Mouse (Mus musculus): ENCODE measurements around the gene Eqtn. TPM values are rescaled to one million over a fixed set of nuclear protein-coding genes. Genes with fewer than 3 reads are reported as not detected.

Gene Eqtn
- total RNA-seq (2023), result under 1 TPM; 0.31 to 0.35 TPM

DNA sequence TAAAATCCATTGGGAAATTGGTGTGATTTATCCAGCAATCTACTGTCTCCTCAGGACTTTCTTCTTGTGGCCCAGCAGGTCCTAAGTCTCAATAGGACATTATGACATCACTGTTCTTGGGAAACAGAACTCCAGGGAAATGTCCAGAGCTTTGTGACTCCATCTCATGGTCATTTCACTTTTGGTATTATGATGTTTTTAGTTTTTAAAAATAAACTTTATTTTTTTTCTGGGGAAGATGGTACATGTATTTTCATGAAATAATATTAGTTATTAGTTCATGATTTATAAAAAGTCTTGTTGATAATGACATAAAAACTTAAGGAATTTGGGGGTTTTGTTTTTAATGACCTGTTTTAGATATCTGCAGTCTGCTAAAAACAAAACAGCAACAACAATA is at the start of gene Eqtn:
Eqtn (minus strand) TSS at position 101 of the 400 bp plus-strand sequence.

Other genes starting within 250 kb of the Eqtn start
- gene Tek, start 189.6 kb downstream of the Eqtn start, total RNA-seq (2023), result under 1 TPM; 0.13 TPM
- gene Mysm1, start 50.3 kb upstream of the Eqtn start, total RNA-seq (2023), result 10 to 100 TPM; 26.3 to 27.0 TPM
- 1,000 to 10,000 TPM; 1,016 to 1,532 TPM for gene Jun, start 123.4 kb upstream of the Eqtn start, total RNA-seq (2023)